Mouse (Mus musculus) intestine, embryonic 16.5 days (tissue): Measurements from ENCODE around the gene Nemf. TPM values are rescaled to one million over a fixed set of nuclear protein-coding genes. Genes with fewer than 3 reads are reported as not detected.

ENCODE experiments used
- microRNA-seq: library from miRNA; unstranded; fragments of <30 nt; microRNA quantifications from one replicate; pipeline ENCODE4, GENCODE M21; 2016
- polyA plus RNA-seq: library from polyadenylated mRNA; unstranded; fragments of >200 nt; fragmentation: Nextera tagmentation; extraction: Ambion mirVana; gene quantifications from 2 replicates; pipeline ENCODE4 v1.2.1, GENCODE M21; 2015

The Nemf gene
- polyA plus RNA-seq, 1 experiment from 2014 or later, result 66.2 TPM

Small RNAs within 50 kb of the gene (microRNA-seq; reads per million reads assigned to microRNA genes)
- gene Gm47299 (not detected), gene Gm47305 (not detected)

Other genes starting within 250 kb of the Nemf start
- 1,525 and 1,563 TPM in 2 replicates for gene Rps29, start 198.0 kb downstream of the Nemf start, polyA plus RNA-seq
- 13.2 and 17.3 TPM in 2 replicates for gene Lrr1, start 188.4 kb downstream of the Nemf start, polyA plus RNA-seq
- gene Rpl36al, start 173.1 kb downstream of the Nemf start, polyA plus RNA-seq, result 602 and 654 TPM in 2 replicates
- gene Mgat2, start 173.0 kb downstream of the Nemf start, polyA plus RNA-seq, result 35.6 and 39.7 TPM in 2 replicates
- gene Gm49383, start 160.1 kb downstream of the Nemf start, polyA plus RNA-seq, result 21.0 and 24.2 TPM in 2 replicates
- gene Dnaaf2, start 158.7 kb downstream of the Nemf start, polyA plus RNA-seq, result 6.9 and 7.3 TPM in 2 replicates
- 19.7 and 23.0 TPM in 2 replicates for gene Gm49384, start 152.9 kb downstream of the Nemf start, polyA plus RNA-seq
- 16.5 and 20.8 TPM in 2 replicates for gene Pole2, start 129.0 kb downstream of the Nemf start, polyA plus RNA-seq
- 5.2 and 5.4 TPM in 2 replicates for gene Klhdc1, start 116.0 kb downstream of the Nemf start, polyA plus RNA-seq
- gene Klhdc2, start 60.5 kb downstream of the Nemf start, polyA plus RNA-seq, result 87.8 and 91.7 TPM in 2 replicates
- gene Arf6, start 15.0 kb upstream of the Nemf start, polyA plus RNA-seq, result 18.0 and 34.2 TPM in 2 replicates
- 1.0 and 1.4 TPM in 2 replicates for gene Gm9887, start 15.3 kb upstream of the Nemf start, polyA plus RNA-seq
- gene Vcpkmt, start 225.9 kb upstream of the Nemf start, polyA plus RNA-seq, result 23.7 and 24.2 TPM in 2 replicates